Mouse (Mus musculus): ENCODE results near the gene Plekho2.

Gene Plekho2

GRCm38 (mm10) chr9:65558806-65559205, 21.0 kb downstream of the Plekho2 start:
- in situ Hi-C loops (cut with MboI; ENCODE audit: low sequenced_read_pairs) = no loop called here

DNA sequence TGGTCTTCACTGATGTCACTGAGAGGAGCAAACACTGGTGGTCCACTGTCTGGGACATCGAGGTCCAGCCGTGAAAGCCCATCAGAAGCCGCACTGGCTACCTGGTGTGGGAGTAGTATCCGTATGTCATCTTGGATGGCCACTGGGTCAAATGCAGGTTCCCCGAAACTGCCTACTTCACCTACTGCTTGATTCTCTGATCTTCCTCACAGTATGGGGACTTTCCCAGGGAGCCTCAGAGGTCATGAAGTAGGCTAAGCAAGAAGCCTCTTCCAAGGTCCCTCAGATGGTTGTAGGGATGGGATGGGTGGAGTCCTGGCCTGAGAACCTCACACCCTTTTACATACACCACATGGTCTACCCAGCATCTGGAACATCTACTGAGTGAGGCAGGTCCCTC, 22.9 kb downstream of the Plekho2 start:
- in situ Hi-C loops (cut with MboI; ENCODE audit: low sequenced_read_pairs) = no loop called here

DNA sequence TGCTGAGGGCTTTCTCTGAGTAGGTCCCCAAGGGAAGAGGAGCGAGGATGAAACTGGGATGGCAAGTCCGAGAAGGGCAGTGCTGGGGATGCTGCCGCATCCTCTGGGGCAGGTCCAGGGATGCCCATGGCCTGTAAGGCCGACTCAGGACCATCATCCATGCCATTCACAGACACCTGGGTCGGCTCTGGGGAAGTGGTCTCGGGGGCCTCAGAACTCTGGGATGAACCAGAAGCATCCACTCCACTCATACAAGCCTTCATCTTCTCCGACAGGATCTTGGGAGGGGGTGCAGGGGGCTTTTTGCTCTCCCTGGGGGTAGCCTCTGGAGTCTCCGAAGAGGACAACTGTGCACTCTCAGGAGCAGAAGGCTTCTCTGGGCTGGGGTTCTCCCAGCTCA, 23.5 kb downstream of the Plekho2 start:
- in situ Hi-C loops (cut with MboI; ENCODE audit: low sequenced_read_pairs) = no loop called here

DNA sequence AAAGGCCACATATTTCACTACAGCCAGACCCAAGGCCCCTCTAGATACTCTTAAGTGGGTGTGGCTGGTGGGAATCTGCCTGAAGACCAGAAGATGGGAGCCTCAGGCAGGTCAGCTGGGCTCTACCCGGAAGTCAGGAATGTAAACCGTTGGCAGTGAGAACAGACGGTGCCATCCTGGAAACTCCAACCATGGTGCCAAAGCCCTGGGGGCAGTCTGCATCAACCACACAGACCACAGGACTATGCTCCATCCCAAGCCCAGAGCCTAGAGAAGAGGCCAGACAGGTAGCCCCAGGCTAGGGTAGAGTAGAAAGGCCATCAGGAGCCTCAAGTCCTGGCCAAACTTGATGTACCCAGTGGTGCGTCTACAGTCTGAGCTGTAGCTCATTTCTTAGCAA, 24.2 kb downstream of the Plekho2 start:
- in situ Hi-C loops (cut with MboI; ENCODE audit: low sequenced_read_pairs) = no loop called here

DNA sequence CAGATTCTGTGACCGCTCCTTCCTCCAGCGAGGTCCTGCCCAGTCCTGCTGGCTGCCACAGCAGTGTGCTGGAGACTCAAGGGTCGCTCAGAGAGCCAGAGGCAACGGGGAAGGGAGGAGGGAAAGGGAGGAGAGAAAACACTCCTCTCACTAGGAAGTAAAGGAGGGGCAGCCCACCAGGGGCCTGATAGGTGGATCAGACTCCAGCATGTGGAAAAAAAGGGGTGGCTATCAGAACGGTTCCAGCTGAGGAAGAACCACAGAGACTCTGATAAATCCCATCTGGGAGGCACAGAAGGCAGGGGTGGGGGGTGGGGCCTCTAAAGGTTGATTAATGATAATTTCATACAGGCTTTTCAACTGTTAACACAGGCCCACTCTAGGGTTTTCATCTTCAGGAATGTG, 24.8 kb downstream of the Plekho2 start:
- in situ Hi-C loops (cut with MboI; ENCODE audit: low sequenced_read_pairs) = no loop called here

GRCm38 (mm10) chr9:65552711-65553110, 27.1 kb downstream of the Plekho2 start:
- in situ Hi-C loops (cut with MboI; ENCODE audit: low sequenced_read_pairs) = no loop called here

GRCm38 (mm10) chr9:65552141-65552540, 27.7 kb downstream of the Plekho2 start:
- in situ Hi-C loops (cut with MboI; ENCODE audit: low sequenced_read_pairs) = no loop called here

DNA sequence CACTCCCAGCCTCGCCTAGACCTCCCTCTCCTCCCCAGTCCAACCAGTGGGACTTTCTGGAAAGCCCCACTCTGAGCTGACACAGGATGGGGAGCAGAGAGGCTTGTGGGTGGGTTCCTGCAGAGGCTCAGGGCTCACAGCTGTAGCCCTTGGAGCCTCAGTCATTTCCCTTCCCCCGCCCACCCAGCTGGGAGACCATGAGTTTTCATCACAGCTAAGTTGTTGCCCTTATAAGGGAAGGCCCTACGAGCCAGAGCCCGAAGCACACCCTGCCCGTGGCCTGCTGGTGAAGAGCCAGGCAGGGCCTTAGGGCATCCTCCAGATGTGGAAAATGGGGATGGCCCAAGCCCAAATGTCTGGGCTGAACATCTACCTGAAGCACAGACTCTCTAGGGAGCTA, 28.8 kb downstream of the Plekho2 start:
- in situ Hi-C loops (cut with MboI; ENCODE audit: low sequenced_read_pairs) = no loop called here

DNA sequence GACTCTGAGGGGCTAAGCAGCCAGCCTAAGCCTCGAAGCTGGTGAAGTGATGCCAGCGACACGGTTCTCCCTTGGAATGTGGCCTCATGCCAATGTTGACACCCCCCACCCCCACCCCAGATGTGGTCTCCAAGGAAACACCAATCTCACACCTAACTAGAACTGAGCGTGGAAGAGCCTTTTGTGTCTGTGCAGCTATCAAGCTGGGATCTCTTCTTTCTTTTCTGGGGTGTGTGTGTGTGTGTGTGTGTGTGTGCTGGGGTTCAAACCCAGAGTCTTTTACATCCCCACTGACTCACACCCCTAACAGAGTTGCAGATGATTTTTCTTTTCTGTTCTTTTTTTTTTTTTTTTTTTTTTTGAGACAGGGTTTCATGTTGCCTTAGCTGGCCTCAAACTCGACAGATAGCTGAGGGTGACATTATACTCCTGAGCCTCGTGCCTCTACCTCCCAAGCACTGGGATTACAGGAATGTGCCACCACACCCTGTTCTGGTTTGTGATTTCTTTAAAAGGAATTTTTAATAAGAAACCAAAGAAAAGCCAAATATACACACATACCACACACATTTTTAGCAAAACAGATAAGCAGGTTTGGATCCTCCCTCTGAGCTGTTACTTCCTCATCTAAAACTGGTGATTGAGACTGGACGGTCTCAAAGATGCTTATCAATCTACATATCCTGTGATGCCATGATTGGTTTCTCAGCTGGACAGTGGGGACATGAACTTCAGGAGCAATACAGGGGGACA, 29.6 kb downstream of the Plekho2 start:
- in situ Hi-C loops (cut with MboI; ENCODE audit: low sequenced_read_pairs) = no loop called here

DNA sequence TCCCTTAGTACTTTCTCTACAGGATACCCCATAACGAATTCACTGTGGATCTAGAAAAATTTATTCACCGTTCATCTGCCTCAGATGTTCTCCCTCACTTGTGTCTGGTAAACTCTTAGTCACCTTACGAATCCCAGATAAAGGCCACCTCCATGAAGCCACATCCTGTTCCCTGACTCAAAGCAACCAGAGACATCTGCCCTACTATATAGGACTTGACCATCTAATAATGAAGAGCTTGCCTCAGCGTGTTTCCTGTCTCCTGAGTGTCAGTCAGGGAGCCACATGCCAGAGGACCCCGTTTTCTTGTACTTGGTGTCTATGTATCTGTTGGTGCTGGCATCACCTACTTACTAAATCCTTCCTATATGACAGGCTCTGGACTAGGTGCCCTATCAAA, 30.2 kb downstream of the Plekho2 start:
- in situ Hi-C loops (cut with MboI; ENCODE audit: low sequenced_read_pairs) = no loop called here

GRCm38 (mm10) chr9:65549139-65549538, 30.7 kb downstream of the Plekho2 start:
- in situ Hi-C loops (cut with MboI; ENCODE audit: low sequenced_read_pairs) = no loop called here

GRCm38 (mm10) chr9:65548311-65548710, 31.5 kb downstream of the Plekho2 start:
- in situ Hi-C loops (cut with MboI; ENCODE audit: low sequenced_read_pairs) = no loop called here

DNA sequence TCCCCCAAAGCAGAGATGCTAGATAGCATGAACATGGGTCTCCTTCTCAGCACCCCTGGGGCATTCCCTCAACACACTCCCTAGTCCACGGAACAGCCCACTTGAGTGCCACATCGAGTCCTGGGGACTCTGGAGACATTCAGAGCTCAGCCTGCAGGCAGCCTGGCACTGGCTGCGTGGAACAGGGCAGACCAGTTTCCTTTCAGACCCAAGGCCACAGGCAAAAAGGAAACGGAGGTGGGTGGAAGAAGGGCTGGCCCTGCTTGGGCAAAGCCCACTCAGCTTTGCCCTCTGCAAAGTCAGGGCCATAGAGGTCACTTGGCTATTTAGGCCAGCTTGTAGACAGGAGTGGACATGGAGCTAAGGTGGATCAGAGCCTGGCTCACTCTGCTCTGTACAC, 32.0 kb downstream of the Plekho2 start:
- in situ Hi-C loops (cut with MboI; ENCODE audit: low sequenced_read_pairs) = no loop called here

- in situ Hi-C loops (cut with MboI; ENCODE audit: low sequenced_read_pairs) = no loop called here
Measured at GRCm38 (mm10) chr9:65547111-65547510, 32.7 kb downstream of the Plekho2 start.

DNA sequence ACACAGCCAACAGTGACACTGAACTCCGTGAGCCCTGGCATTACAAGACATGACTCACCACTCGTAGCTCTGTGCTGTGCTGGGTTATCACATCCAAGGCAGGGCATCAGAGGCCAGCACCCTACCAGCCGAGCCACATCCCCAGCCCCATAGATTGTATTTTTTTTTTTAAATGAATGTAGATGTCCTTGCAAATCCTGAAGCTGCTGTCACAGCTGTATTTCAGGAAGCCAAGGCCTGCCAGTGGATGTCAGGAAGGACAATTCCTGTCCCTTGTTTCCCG, 33.5 kb downstream of the Plekho2 start:
- in situ Hi-C loops (cut with MboI; ENCODE audit: low sequenced_read_pairs) = no loop called here

DNA sequence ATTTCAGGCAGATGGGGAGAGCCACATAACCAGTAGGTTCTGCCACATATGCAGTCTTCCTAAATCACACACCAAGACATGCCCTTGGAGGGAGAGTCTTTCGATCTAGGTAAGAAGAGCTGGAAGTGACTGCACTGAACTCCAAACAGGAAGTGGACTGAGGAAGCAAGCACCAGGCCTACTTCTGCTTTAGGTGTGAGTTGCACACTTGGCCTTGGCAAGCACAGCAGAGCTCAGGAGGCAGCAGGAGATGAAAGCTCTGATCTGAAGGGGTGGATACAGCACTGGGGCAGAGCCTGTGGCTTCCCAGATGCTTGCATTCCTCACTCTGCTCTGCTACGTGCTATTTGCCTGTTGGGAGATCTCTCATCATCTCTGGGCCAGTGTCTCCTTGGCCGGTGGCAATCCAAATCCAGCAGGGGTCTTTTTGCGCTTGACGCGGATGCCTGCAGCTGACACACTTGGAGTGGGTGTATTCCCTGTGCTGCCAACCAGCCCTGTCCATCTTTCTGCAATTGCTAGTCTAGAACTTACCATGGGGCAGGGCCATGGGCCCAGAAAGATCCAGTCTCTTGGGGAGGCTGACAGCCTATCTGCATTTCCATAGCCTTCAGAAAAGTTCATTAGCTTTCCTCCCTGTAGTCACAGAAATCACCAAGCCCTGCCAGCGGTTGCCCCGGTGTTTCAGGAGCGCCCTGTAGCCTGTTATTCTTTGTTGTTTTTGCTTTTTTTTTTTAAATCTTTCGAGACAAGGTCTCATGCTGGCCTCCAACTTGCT, 34.0 kb downstream of the Plekho2 start:
- in situ Hi-C loops (cut with MboI; ENCODE audit: low sequenced_read_pairs) = no loop called here

DNA sequence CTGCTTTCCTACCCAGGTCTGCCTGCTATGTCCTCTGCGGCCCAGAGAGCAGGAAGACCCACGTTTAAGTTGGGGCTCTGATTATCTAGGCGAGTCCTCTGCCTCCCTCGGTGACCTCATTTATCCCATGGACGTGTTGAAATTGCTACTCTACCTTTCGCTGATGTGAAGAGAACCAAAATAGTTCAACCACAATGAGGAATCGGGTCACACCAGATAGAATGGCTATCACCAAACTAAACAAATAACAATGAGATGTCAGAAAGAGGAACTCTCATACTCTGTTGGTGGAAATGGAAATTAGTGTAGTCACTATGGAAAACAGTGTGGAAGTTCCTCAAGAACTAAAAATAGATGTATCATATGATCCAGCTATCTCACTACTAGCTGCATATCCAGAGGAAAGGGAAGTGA, 37.7 kb downstream of the Plekho2 start:
- in situ Hi-C loops (cut with MboI; ENCODE audit: low sequenced_read_pairs) = no loop called here

DNA sequence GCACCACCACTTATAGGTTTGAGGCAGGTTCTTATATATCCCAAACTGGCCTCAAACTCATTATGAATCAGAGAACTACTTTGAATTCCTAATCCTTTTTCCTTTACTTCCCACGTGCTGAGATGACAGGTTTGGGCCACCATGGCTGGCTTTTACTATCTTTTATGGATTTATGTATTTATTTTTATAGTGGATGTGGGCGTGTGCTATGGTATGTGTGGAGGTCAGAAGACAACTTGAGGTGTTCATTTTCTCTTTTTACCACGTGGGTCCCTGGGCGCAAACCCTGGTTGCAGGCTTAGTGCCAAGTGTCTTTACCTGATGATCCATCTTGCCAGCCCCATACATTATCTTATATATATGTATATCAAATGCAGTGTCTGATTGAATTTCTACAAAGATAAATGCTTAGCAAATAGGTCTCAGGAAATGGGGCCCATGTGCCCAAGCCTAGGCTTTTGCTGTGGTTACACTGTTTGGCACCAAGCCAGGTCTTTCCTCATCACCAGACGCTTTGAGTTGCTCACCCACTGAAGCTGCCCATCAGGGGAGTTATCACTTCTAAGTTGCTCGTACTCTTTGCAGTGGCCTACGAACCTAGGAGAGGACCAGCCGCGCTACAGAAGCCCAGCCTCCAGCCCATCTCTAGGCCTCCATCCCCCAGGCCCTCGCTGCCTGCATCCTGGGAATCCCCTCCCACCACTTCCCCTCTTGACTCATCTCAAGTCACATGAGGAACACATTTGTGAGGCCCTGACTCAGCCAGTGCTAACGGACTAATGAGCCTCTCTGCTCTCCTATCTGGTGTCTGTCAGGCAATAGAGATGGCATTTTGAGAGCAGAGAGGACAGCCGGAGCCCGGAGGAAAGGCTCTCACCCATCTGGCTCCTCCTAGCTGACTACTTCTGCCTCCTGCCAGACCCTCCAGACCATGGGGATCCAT, 38.4 kb downstream of the Plekho2 start:
- in situ Hi-C loops (cut with MboI; ENCODE audit: low sequenced_read_pairs) = no loop called here

DNA sequence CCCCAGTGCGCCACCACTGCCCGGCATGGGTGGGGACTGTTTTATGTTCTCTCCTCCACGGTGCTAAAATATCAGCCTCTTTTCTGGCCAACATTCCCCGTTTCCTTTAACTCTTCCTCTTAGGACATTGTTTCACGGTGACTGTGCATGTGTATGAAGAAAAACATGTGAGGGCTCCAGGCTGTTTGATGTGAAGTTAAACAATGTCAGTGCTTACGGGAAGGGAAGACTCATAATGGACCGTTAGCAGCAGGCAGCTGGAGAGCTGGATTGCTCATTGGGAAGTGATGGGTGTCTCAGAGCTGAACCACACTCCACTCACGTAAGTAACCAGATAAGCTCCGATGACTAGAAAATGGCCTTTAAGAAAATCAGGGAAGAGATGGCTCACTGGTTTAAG, 40.1 kb downstream of the Plekho2 start:
- in situ Hi-C loops (cut with MboI; ENCODE audit: low sequenced_read_pairs) = no loop called here

DNA sequence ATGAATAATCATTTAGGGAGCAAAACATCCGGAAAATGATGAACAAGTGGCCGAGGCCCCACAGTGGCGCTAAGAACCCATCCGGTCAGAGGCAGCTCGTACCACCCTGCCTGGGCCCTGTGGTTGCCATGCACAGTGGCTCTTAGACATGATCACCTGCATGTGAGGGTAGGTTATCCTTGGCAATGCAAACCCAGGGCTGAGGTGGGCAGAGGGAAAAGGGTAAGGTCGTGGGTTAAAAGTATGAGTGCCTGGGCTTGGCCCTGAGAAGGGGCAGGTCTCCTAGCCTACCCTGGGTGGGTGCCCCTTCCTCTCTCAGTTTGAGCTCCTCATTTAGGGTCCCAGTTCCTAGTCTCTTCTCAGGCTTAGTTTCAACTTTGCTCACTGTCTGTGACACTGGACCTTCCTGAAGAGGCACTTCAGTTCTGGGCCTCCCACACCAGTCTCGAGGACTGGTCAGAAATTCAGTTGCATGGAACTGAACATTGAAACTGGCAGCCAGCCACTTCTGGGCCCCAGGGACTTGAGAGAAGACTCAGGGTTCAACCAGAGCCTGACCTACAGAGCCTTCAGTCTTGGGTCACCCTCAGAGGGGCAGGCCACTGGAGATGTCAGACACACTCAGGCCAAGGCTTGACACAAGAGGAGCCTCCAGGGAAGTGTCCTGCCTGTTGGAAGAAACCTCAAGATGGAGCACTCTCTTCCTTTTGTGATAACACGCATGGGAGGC, 41.8 kb downstream of the Plekho2 start:
- in situ Hi-C loops (cut with MboI; ENCODE audit: low sequenced_read_pairs) = no loop called here

GRCm38 (mm10) chr9:65536491-65536890, 43.3 kb downstream of the Plekho2 start:
- in situ Hi-C loops (cut with MboI; ENCODE audit: low sequenced_read_pairs) = no loop called here
